Mouse (Mus musculus) left cerebral cortex, adult 2 months (tissue): ENCODE measurements around the gene Tprg. TPM values are rescaled to one million over a fixed set of nuclear protein-coding genes. Genes with fewer than 3 reads are reported as not detected.

ENCODE experiments used
- DNase-seq, 2 experiments: peaks; one replicate each; pipeline ENCODE4 v3.0.0; 2021 to 2022; ENCODE audit warnings: low spot score in 2 of 2, mixed read lengths in 1 of 2; ENCODE audit errors: extremely low spot score in 1 of 2
- H3K27ac ChIP-seq: fragments of 200-600 bp; 2 replicates; pipeline ENCODE4 v1.8.1; 2022
- H3K4me3 ChIP-seq: fragments of 200-600 bp; 2 replicates; pipeline ENCODE4 v1.8.1; 2022
- CTCF ChIP-seq: fragments of 200-600 bp; IDR thresholded peaks from 2 replicates; pipeline ENCODE4 v1.8.1; 2022; ENCODE audit warnings: antibody characterized with exemption, mild to moderate bottlenecking, moderate library complexity
- intact Hi-C: fragments of 180-260 bp; cut with DNase I; formaldehyde crosslinking; loops from one replicate; pipeline ENCODE4 v1.15.1; 2025
- total RNA-seq, 2 experiments: library from RNA; stranded (reverse); gene quantifications; 2 replicates each; pipeline ENCODE4 v1.2.3; 2021

The Tprg gene
- total RNA-seq, 2 experiments from 2014 or later: not detected

GRCm38 (mm10) chr16:25464732-25465131, 178.1 kb downstream of the Tprg start:
- peak overlapping the region; percentile 45; the same call in 1 of the 2 replicates for H3K27ac ChIP-seq
- TF ChIP-seq CTCF: no peak
- no peak for DNase-seq

GRCm38 (mm10) chr16:25465435-25466139, 179.0 kb downstream of the Tprg start:
- intact Hi-C loops: loop anchor here (1.0 kb wide), 1 partner anchor 68 kb away; no protein-coding TSS in a partner anchor
- peak overlapping the region; percentile 45; the same call in 1 of the 2 replicates for H3K27ac ChIP-seq
- H3K4me3 ChIP-seq: no peak overlapping the region
- peak in 1 of 2 experiments; percentile 22 for DNase-seq
- no peak for TF ChIP-seq CTCF

More at GRCm38 (mm10) chr16:25464732-25465131, 178.1 kb downstream of the Tprg start:
- intact Hi-C loops: loop anchor here (1.0 to 5.0 kb wide), 2 partner anchors 69 to 87 kb away; no protein-coding TSS in a partner anchor
- no peak overlapping the region for H3K4me3 ChIP-seq

GRCm38 (mm10) chr16:25468040-25468439, 181.4 kb downstream of the Tprg start:
- TF ChIP-seq CTCF: no peak
- no peak for DNase-seq
- no peak overlapping the region for H3K27ac ChIP-seq
- no peak overlapping the region for H3K4me3 ChIP-seq
- intact Hi-C loops: no loop called here

- intact Hi-C loops: no loop called here
- Histone ChIP-seq H3K27ac (no peak overlapping the region), H3K4me3 (no peak overlapping the region)
- DNase-seq: no peak
- no peak for TF ChIP-seq CTCF
These were observed 182.0 kb downstream of the Tprg start for GRCm38 (mm10) chr16:25468662-25469061.
